Mouse (Mus musculus): ENCODE results near the gene A030005K14Rik.

DNA sequence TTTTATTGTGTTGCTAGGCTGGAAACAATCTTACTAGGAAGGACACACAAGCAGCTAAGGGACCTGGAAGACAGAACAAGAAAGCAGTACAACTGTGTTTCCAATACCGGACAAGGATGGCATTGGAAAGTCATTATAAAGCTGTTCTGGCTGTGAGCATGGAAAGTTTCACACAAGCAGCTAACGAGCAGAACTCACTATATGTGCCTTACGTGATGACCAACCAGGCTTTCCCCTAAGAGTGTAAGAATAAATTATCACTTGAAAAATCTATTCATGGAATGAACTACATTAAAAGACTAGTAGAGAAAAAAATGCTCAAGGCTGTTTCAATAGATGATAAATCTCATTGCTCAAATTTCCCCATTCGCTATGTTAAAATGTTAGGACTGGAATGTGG lies 7.4 kb upstream of the A030005K14Rik start:
- TF ChIP-seq CTCF (IDR thresholded peaks at IDR 0.05; ENCODE audit: control insufficient read depth, insufficient read depth, insufficient read length) = no peak
- TF ChIP-seq USF1 (IDR thresholded peaks at IDR 0.05; ENCODE audit: low read depth) = no peak
- no peak for TF ChIP-seq MYOG (IDR thresholded peaks at IDR 0.05; ENCODE audit: control insufficient read depth, extremely low read depth, insufficient read length)
- no peak for TF ChIP-seq MAX (IDR thresholded peaks at IDR 0.05)
- TF ChIP-seq MYOD1 (IDR thresholded peaks at IDR 0.05; ENCODE audit: control insufficient read depth, insufficient read length, low read depth) = no peak
- TF ChIP-seq CEBPB (IDR thresholded peaks at IDR 0.05; ENCODE audit: low read depth) = no peak
- TF ChIP-seq FOSL1 (IDR thresholded peaks at IDR 0.05; ENCODE audit: insufficient read depth, low read length, poor library complexity, severe bottlenecking) = no peak
